Mouse (Mus musculus): ENCODE data around the gene Tbce.

GRCm38 (mm10) chr13:14068035-14068434, 28.6 kb upstream of the Tbce start:
- TF ChIP-seq POLR2A (IDR thresholded peaks at IDR 0.05; ENCODE audit: low read depth, low read length) = no peak
- no peak for TF ChIP-seq CTCF (IDR thresholded peaks at IDR 0.05; ENCODE audit: extremely low read depth, insufficient read length, insufficient replicate concordance, low read depth, low read length)

Data from small intestine, adult 2 months (tissue).